Mouse (Mus musculus) kidney, postnatal 0 days (tissue): Measurements from ENCODE around the gene Anp32e. TPM values are rescaled to one million over a fixed set of nuclear protein-coding genes. Genes with fewer than 3 reads are reported as not detected.

Experiments used
- ATAC-seq: fragments of 200-750 bp; cut with Nextera tagmentation; replicated peaks from 2 replicates; pipeline ENCODE4 v1.8.0; 2017; ENCODE audit warnings: low read depth, moderate number of reproducible peaks, moderate TSS enrichment, moderate library complexity; ENCODE audit not compliant: low FRiP score
- DNase-seq: peaks from one replicate; pipeline ENCODE4 v3.0.0-alpha.2; 2016; ENCODE audit warnings: low spot score
- H3K27ac ChIP-seq: fragments of 300-500 bp; sonication (generic); 2 replicates; pipeline ENCODE4 v1.5.1; 2014; ENCODE audit warnings: mild to moderate bottlenecking
- H3K27me3 ChIP-seq: fragments of 300-500 bp; sonication (generic); 2 replicates; pipeline ENCODE4 v1.6.1; 2014; ENCODE audit warnings: low read length, mixed read lengths; ENCODE audit not compliant: insufficient read depth
- H3K36me3 ChIP-seq: fragments of 300-500 bp; sonication (generic); 2 replicates; pipeline ENCODE4 v1.6.1; 2014; ENCODE audit warnings: low read length, mixed read lengths; ENCODE audit not compliant: insufficient read depth
- H3K4me1 ChIP-seq: fragments of 300-500 bp; sonication (generic); replicated peaks from 2 replicates; pipeline ENCODE4 v1.6.1; 2014; ENCODE audit warnings: antibody characterized with exemption, low read length, mixed read lengths; ENCODE audit not compliant: insufficient read depth
- H3K4me2 ChIP-seq: fragments of 300-500 bp; sonication (generic); 2 replicates; pipeline ENCODE4 v1.6.1; 2014; ENCODE audit warnings: mild to moderate bottlenecking, low read length, moderate library complexity, mixed read lengths
- H3K4me3 ChIP-seq: fragments of 300-500 bp; sonication (generic); replicated peaks from 2 replicates; pipeline ENCODE4 v1.5.1; 2014; ENCODE audit warnings: low read depth, low read length
- H3K9ac ChIP-seq: fragments of 300-500 bp; sonication (generic); 2 replicates; pipeline ENCODE4 v1.6.1; 2014; ENCODE audit warnings: low read depth, low read length
- H3K9me3 ChIP-seq: fragments of 300-500 bp; sonication (generic); replicated peaks from 2 replicates; pipeline ENCODE4 v1.6.1; 2016; ENCODE audit warnings: low read length, inconsistent platforms, mixed read lengths
- CTCF ChIP-seq: IDR thresholded peaks from 2 replicates; pipeline ENCODE4 v1.5.1; 2016; ENCODE audit warnings: antibody characterized with exemption, low read depth, mild to moderate bottlenecking, moderate library complexity
- WGBS: fragments of 180-500 bp; shearing (Covaris S2); extraction: QIAGEN DNeasy Blood & Tissue Kit; methylation state at CpG from one replicate; pipeline ENCODE4 v1.1.7; 2014; 5-methylcytosine and 5-hydroxymethylcytosine counted together
- polyA plus RNA-seq: library from polyadenylated mRNA; unstranded; fragments of >200 nt; fragmentation: Nextera tagmentation; extraction: Ambion mirVana; gene quantifications from 2 replicates; pipeline ENCODE4 v1.2.1, GENCODE M21; 2015

Anp32e gene
- polyA plus RNA-seq, 1 experiment from 2014 or later = 128 TPM

DNA sequence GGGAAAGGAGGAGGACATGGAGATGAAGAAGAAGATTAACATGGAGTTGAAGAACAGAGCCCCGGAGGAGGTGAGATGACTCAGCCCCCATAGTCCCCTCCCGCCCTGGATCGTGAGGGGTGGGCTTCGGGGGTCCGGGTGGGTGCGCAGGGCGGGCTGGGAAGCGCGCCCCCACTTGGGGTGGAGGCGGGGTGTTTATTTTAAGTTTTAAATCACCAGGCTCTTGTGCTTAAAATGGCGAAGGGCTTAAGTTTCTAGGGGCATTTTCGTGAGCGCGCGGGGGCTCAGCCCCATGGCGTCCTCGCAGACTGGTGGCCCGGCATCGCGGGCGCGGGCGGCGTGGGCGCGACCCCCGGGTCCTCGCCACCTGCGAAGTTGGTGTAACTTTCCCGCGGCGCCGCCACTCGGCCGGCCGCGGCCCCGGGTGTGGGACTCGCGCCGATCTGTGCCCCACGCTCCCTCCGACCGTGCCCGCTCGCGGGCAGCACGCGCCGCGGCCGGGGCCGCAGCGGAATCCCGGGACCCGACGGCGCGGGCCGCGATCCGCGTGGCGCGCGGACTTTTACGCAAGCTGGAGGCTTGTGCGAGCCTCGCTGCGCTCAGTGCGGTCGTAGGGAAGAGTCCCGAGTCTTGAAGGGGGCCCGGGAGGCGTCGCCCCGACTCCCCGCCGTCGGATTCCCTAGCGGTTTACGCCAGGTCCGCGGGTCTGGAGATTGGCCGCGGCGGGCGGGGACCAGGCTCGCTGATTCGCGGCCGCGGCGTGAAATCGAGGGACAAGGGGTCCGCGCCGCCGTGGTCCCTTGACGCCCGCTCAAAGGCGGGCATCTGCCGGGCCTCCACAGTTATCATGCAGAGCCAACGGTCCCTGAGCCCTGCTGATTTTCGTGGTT is 780 bp downstream of the Anp32e start:
- Histone ChIP-seq H3K9ac (peak overlapping the region; percentile 89), H3K4me1 (peaks cover 4% of the 10 kb centered on the region), H3K9me3 (no peaks in the 10 kb centered on the region), H3K27ac (peak overlapping the region; percentile 88), H3K4me2 (peak overlapping the region; percentile 66), H3K4me3 (peak overlapping the region; percentile 90), H3K36me3 (peaks cover 10% of the 10 kb centered on the region), H3K27me3 (no peaks in the 10 kb centered on the region)
- ATAC-seq (peak; percentile 16; the same call in 1 of the 2 replicates), DNase-seq (peak; percentile 71)
- WGBS = under 1% methylated on average over 96 of the region's 105 CpGs
- TF ChIP-seq CTCF = no peak

DNA sequence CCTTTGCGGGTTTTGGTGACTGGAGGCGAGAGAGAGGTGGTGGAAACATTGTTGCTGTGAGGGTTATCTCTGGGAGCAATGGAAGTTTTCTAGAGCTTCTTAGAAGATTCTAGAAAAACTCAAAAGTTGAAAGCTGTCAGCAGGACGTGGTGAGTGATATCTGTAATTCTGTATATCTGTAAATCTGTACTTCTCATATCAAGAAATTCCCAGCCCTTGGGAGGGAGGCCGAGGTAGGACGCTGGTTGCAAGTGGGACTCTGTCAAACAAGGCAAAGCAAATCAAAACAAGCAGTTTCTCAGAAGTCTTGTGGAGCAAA is 1.4 kb downstream of the Anp32e start:
- Histone ChIP-seq H3K9ac (peak overlapping the region; percentile 89), H3K4me1 (peaks cover 4% of the 10 kb centered on the region), H3K27me3 (no peaks in the 10 kb centered on the region), H3K4me2 (peak overlapping the region; percentile 66), H3K9me3 (no peaks in the 10 kb centered on the region), H3K36me3 (peaks cover 15% of the 10 kb centered on the region), H3K27ac (peak overlapping the region; percentile 88; the same call in 1 of the 2 replicates), H3K4me3 (peak overlapping the region; percentile 90)
- TF ChIP-seq CTCF = no peak
- DNase-seq = peak; percentile 28
- WGBS = 0% methylated on average over 5 of the region's 5 CpGs
- no peak for ATAC-seq

DNA sequence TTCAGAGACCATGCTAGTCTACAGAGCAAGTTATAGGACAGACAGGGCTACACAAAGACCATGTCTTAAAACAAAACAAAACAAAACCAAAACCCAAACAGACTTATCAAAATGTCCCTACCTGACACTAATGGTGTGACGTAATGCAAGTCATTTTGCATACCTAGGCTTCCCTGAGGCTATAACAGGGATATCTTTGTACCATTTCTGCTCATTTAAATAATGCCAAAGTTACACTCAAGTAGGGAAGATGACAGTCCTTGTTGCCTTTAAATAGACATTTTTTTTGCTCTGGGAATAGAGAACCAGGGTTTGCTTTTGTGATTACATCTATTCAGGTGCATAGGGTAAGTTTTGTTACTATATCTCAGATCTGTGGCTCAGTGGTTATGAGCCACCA is 2.4 kb downstream of the Anp32e start:
- Histone ChIP-seq H3K4me2 (no peak overlapping the region), H3K4me3 (no peak overlapping the region), H3K27ac (no peak overlapping the region), H3K27me3 (no peaks in the 10 kb centered on the region), H3K36me3 (peaks cover 15% of the 10 kb centered on the region), H3K9me3 (no peaks in the 10 kb centered on the region), H3K9ac (no peak overlapping the region), H3K4me1 (peaks cover 4% of the 10 kb centered on the region)
- DNase-seq (no peak), ATAC-seq (no peak)
- no peak for TF ChIP-seq CTCF
- 86% methylated on average over 1 of the region's 1 CpGs for WGBS

DNA sequence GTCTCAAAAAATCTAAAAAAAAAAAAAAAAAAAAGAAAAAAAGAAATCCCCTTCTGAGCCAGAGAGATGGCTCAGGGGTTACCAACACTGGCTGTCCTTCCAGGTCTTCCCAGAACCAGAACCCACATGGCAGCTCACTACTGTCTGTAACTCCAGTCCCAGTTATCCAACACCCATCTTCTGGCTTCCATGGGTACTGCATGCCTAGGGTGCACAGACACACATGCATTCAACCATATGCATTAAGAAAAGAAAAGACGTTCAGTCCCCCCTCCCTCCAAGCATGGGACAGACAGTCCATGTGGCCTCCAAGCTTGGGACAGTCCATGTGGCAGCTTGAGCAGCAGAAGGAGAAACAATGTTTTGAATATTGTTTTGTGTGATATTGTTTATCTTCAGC is 3.1 kb downstream of the Anp32e start:
- peak; percentile 23 for DNase-seq
- Histone ChIP-seq H3K4me2 (no peak overlapping the region), H3K27me3 (no peaks in the 10 kb centered on the region), H3K4me1 (peaks cover 4% of the 10 kb centered on the region), H3K27ac (no peak overlapping the region), H3K9me3 (no peaks in the 10 kb centered on the region), H3K36me3 (peaks cover 22% of the 10 kb centered on the region), H3K9ac (no peak overlapping the region), H3K4me3 (no peak overlapping the region)
- TF ChIP-seq CTCF = peak; percentile 7; the same call in 1 of the 2 replicates
- no peak for ATAC-seq
- 47% methylated on average over 1 of the region's 1 CpGs for WGBS

DNA sequence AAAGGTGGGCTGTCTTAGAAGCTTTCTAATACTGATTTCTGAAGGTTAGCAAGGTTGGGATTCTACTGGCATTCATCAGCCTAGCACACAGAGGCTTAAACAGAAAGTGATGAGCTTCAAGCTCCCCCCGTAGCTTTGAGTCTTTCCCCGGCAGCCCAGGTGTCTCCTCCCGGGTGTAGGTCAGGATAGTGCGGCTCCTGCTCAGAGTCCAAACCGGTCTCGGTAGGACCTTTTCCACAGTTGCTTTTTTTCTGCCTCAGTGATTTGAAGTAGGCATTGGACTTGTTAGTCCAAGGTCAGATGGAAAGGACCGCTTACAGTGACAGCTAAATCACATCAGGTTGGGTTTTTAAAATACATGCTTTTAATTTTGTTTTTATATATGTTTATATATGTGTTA is 3.5 kb downstream of the Anp32e start:
- peaks cover 25% of the 10 kb centered on the region for H3K36me3 ChIP-seq
- no peaks in the 10 kb centered on the region for H3K27me3 ChIP-seq
- H3K4me1 ChIP-seq = peaks cover 4% of the 10 kb centered on the region
- ATAC-seq = no peak
- no peaks in the 10 kb centered on the region for H3K9me3 ChIP-seq
- H3K4me3 ChIP-seq = no peak overlapping the region
- no peak for TF ChIP-seq CTCF
- no peak overlapping the region for H3K4me2 ChIP-seq
- H3K27ac ChIP-seq = no peak overlapping the region
- no peak for DNase-seq
- H3K9ac ChIP-seq = no peak overlapping the region
- 72% methylated on average over 7 of the region's 7 CpGs for WGBS

DNA sequence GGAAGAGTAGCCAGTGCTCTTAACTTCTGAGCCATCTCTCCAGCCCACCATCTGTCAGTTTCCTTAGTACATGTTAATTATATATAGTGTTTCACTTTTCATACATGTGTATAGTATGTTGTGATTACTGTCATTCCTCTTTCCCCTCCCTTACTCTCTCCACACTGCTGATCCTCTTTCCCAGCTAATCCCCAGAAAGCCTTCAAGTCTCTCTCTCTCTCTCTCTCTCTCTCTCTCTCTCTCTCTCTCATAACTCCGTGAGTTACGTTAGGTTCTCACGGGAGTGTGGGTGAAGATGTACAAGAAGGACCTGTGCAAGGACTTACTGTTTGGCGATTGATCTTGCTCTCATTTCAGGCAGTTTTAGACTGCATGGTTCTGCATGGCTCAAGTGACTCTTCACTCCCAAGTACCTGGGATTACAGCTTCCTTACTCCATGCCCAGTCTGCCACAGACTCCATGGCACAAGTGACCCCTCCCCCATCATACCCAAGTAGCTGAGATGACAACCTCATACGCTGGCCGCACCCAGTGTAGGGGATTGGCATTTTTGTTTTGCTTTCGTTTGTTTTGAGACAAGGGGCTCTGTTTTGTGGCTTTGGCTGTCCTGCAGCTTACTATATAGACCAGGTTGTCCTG is 4.2 kb downstream of the Anp32e start:
- Histone ChIP-seq H3K4me1 (peaks cover 4% of the 10 kb centered on the region), H3K4me3 (no peak overlapping the region), H3K27ac (no peak overlapping the region), H3K9ac (no peak overlapping the region), H3K36me3 (peaks cover 31% of the 10 kb centered on the region), H3K27me3 (no peaks in the 10 kb centered on the region), H3K9me3 (no peaks in the 10 kb centered on the region), H3K4me2 (no peak overlapping the region)
- TF ChIP-seq CTCF = no peak
- DNase-seq = no peak
- WGBS = 91% methylated on average over 7 of the region's 7 CpGs
- no peak for ATAC-seq
